Mouse (Mus musculus) MEL (cell line): ENCODE measurements at regions not wholly inside any gene's neighbourhood (a gene's known extent, or its start where the extent isn't known, plus 50 kb on each side); places are given as distances from the start of the nearest gene placed in this dataset.

Experiments
- DNase-seq: peaks from one replicate; pipeline ENCODE4 v3.0.0; 2011; ENCODE audit warnings: low read depth, low spot score
- H3K27ac ChIP-seq: 2 replicates; pipeline ENCODE4 v1.5.1; 2012; ENCODE audit warnings: low read depth, mild to moderate bottlenecking, control low read depth, low read length, moderate library complexity; ENCODE audit not compliant: control insufficient read depth
- H3K27me3 ChIP-seq, 2 experiments: fragments of 150-350 bp in 1 of 2; sonication (generic) in 1 of 2; 2 replicates each; pipeline ENCODE4 v1.6.1; 2012; ENCODE audit warnings: low read length in 2 of 2, mild to moderate bottlenecking in 2 of 2, improper control_type of control experiment in 1 of 2, moderate library complexity in 1 of 2; ENCODE audit not compliant: insufficient read depth in 2 of 2, control insufficient read depth in 1 of 2
- H3K36me3 ChIP-seq, 2 experiments: 2 replicates each; pipeline ENCODE4 v1.6.1; 2012 to 2014; ENCODE audit warnings: low read length in 2 of 2, improper control_type of control experiment in 1 of 2, inconsistent platforms in 1 of 2, mild to moderate bottlenecking in 1 of 2; ENCODE audit not compliant: insufficient read depth in 2 of 2, control insufficient read depth in 1 of 2
- H3K4me1 ChIP-seq, 2 experiments: fragments of 150-350 bp in 1 of 2; sonication (generic) in 1 of 2; 2 replicates each; pipeline ENCODE4 v1.6.1; 2012; ENCODE audit warnings: low read length in 2 of 2, improper control_type of control experiment in 1 of 2, mild to moderate bottlenecking in 1 of 2; ENCODE audit not compliant: insufficient read depth in 2 of 2, control insufficient read depth in 1 of 2
- H3K4me3 ChIP-seq, 2 experiments: fragments of 150-350 bp in 1 of 2; sonication (generic) in 1 of 2; 2 replicates each; pipeline ENCODE4 v1.5.1; 2012; ENCODE audit warnings: low read depth in 2 of 2, low read length in 2 of 2, mild to moderate bottlenecking in 2 of 2, moderate library complexity in 2 of 2, control low read depth in 1 of 2, improper control_type of control experiment in 1 of 2; ENCODE audit not compliant: control insufficient read depth in 1 of 2, insufficient read depth in 1 of 2
- H3K79me2 ChIP-seq: 2 replicates; pipeline ENCODE4 v1.6.1; 2012; ENCODE audit warnings: mild to moderate bottlenecking, low read length, moderate library complexity; ENCODE audit not compliant: control insufficient read depth, poor library complexity, insufficient read depth
- H3K9ac ChIP-seq: 2 replicates; pipeline ENCODE4 v1.6.1; 2012; ENCODE audit warnings: low read depth, mild to moderate bottlenecking, control low read depth, low read length, moderate library complexity; ENCODE audit not compliant: control insufficient read depth, poor library complexity, severe bottlenecking
- H3K9me3 ChIP-seq: fragments of 150-350 bp; sonication (generic); replicated peaks from 2 replicates; pipeline ENCODE4 v1.6.1; 2012; ENCODE audit warnings: mild to moderate bottlenecking, low read length, improper control_type of control experiment, moderate library complexity; ENCODE audit not compliant: insufficient read depth
- CHD1 ChIP-seq: IDR thresholded peaks from 2 replicates; pipeline ENCODE4 v1.6.1; 2012; ENCODE audit warnings: low read depth, mild to moderate bottlenecking, inconsistent platforms, low read length, improper control_type of control experiment
- CTCF ChIP-seq, 3 experiments: IDR thresholded peaks in 2 of 3; conservative IDR thresholded peaks in 1 of 3; 2 replicates each; pipeline ENCODE4 v1.5.1; 2011 to 2012; ENCODE audit warnings: low read length in 3 of 3, low read depth in 2 of 3, mild to moderate bottlenecking in 2 of 3, improper control_type of control experiment in 1 of 3, inconsistent platforms in 1 of 3, mixed read lengths in 1 of 3, moderate library complexity in 1 of 3; ENCODE audit not compliant: control insufficient read depth in 1 of 3, insufficient read depth in 1 of 3, poor library complexity in 1 of 3, severe bottlenecking in 1 of 3
- E2F4 ChIP-seq: IDR thresholded peaks from 2 replicates; pipeline ENCODE4 v1.6.1; 2011; ENCODE audit warnings: low read depth, low read length, improper control_type of control experiment, borderline replicate concordance
- EP300 ChIP-seq, 2 experiments: IDR thresholded peaks; 2 replicates each; pipeline ENCODE4 v1.6.1; 2011; ENCODE audit warnings: improper control_type of control experiment in 2 of 2, low read length in 2 of 2, low read depth in 1 of 2, mild to moderate bottlenecking in 1 of 2
- GABPA ChIP-seq: IDR thresholded peaks from 2 replicates; pipeline ENCODE4 v1.6.1; 2012; ENCODE audit warnings: low read depth, mild to moderate bottlenecking, inconsistent platforms, low read length, improper control_type of control experiment, moderate library complexity
- GATA1 ChIP-seq: IDR thresholded peaks from 2 replicates; pipeline ENCODE4 v1.6.1; 2011; ENCODE audit warnings: low read depth, low read length, improper control_type of control experiment
- HCFC1 ChIP-seq: IDR thresholded peaks from 2 replicates; pipeline ENCODE4 v1.6.1; 2012; ENCODE audit warnings: low read depth, mild to moderate bottlenecking, inconsistent platforms, low read length, improper control_type of control experiment, moderate library complexity
- MAFK ChIP-seq: IDR thresholded peaks from 2 replicates; pipeline ENCODE4 v1.6.1; 2011; ENCODE audit warnings: low read depth, mild to moderate bottlenecking, low read length, improper control_type of control experiment, borderline replicate concordance
- MAZ ChIP-seq: IDR thresholded peaks from 2 replicates; pipeline ENCODE4 v1.6.1; 2012; ENCODE audit warnings: low read depth, mild to moderate bottlenecking, inconsistent platforms, low read length, improper control_type of control experiment
- MXI1 ChIP-seq: IDR thresholded peaks from 2 replicates; pipeline ENCODE4 v1.6.1; 2011; ENCODE audit warnings: mild to moderate bottlenecking, low read depth, low read length, improper control_type of control experiment
- NELFE ChIP-seq: IDR thresholded peaks from 2 replicates; pipeline ENCODE4 v1.6.1; 2011; ENCODE audit warnings: low read depth, low read length, improper control_type of control experiment
- NRF1 ChIP-seq: IDR thresholded peaks from 2 replicates; pipeline ENCODE4 v1.6.1; 2014; ENCODE audit warnings: low read depth, mild to moderate bottlenecking, inconsistent platforms, low read length, improper control_type of control experiment, moderate library complexity; ENCODE audit not compliant: poor library complexity, insufficient read depth, severe bottlenecking
- POLR2A ChIP-seq, 2 experiments: IDR thresholded peaks; 2 replicates each; pipeline ENCODE4 v1.6.1; 2011 to 2012; ENCODE audit warnings: low read length in 2 of 2, mild to moderate bottlenecking in 2 of 2, control low read depth in 1 of 2, improper control_type of control experiment in 1 of 2, low read depth in 1 of 2, moderate library complexity in 1 of 2; ENCODE audit not compliant: control insufficient read depth in 1 of 2, insufficient read depth in 1 of 2, poor library complexity in 1 of 2
- POLR2AphosphoS2 ChIP-seq: IDR thresholded peaks from 2 replicates; pipeline ENCODE4 v1.6.1; 2011; ENCODE audit warnings: low read length, improper control_type of control experiment
- POLR2AphosphoS5 ChIP-seq: IDR thresholded peaks from 2 replicates; pipeline ENCODE4 v1.6.1; 2012; ENCODE audit warnings: low read depth, borderline replicate concordance, mild to moderate bottlenecking, inconsistent platforms, low read length, moderate library complexity, mixed read lengths
- TAL1 ChIP-seq: IDR thresholded peaks from 2 replicates; pipeline ENCODE4 v1.6.1; 2012; ENCODE audit warnings: mild to moderate bottlenecking, inconsistent platforms, low read length, moderate library complexity, mixed read lengths
- TCF12 ChIP-seq: IDR thresholded peaks from 2 replicates; pipeline ENCODE4 v1.6.1; 2014; ENCODE audit warnings: low read depth, mild to moderate bottlenecking, inconsistent platforms, low read length, improper control_type of control experiment, moderate library complexity
- UBTF ChIP-seq: IDR thresholded peaks from 2 replicates; pipeline ENCODE4 v1.6.1; 2012; ENCODE audit warnings: low read depth, mild to moderate bottlenecking, inconsistent platforms, low read length, improper control_type of control experiment, moderate library complexity, borderline replicate concordance; ENCODE audit not compliant: insufficient read depth
- ZKSCAN1 ChIP-seq: IDR thresholded peaks from 2 replicates; pipeline ENCODE4 v1.6.1; 2012; ENCODE audit warnings: low read depth, mild to moderate bottlenecking, inconsistent platforms, low read length, improper control_type of control experiment, moderate library complexity
- ZMIZ1 ChIP-seq: IDR thresholded peaks from 2 replicates; pipeline ENCODE4 v1.6.1; 2012; ENCODE audit warnings: low read depth, mild to moderate bottlenecking, inconsistent platforms, low read length, improper control_type of control experiment, moderate library complexity

GRCm38 (mm10) chr8:66586850-66587249, 75.3 kb downstream of the Tktl2 start:
- TF ChIP-seq CHD1 (no peak), GATA1 (no peak), MAFK (no peak), UBTF (no peak), MAZ (no peak), ZMIZ1 (no peak), TCF12 (no peak), NRF1 (no peak), POLR2AphosphoS5 (no peak), CTCF (IDR thresholded peaks at IDR 0.05 in 2 of 3, conservative IDR thresholded peaks at IDR 0.05 in 1 of 3; ENCODE audit: control insufficient read depth in 1 of 3, insufficient read depth in 1 of 3, low read depth in 2 of 3, low read length in 3 of 3, poor library complexity in 1 of 3, severe bottlenecking in 1 of 3) (no peak), MXI1 (no peak), GABPA (no peak), POLR2AphosphoS2 (no peak)
- Histone ChIP-seq H3K79me2 (no peaks in the 10 kb centered on the region), H3K9me3 (no peaks in the 10 kb centered on the region), H3K9ac (peak overlapping the region; percentile 47), H3K27me3 (no peaks in the 10 kb centered on the region), H3K4me1 (peaks cover 0 to 2% of the 10 kb centered on the region in 2 experiments; a peak in 1 of 4 replicates), H3K36me3 (peaks cover 0 to 3% of the 10 kb centered on the region in 2 experiments; a peak in 2 of 4 replicates), H3K27ac (no peak overlapping the region), H3K4me3 (peak overlapping the region; percentile 69 to 71)
- peak; percentile 17 for DNase-seq

- peak; percentile 4 for DNase-seq
- Histone ChIP-seq H3K9ac (no peak overlapping the region), H3K27me3 (no peaks in the 10 kb centered on the region), H3K27ac (no peak overlapping the region), H3K4me3 (peak overlapping the region; percentile 69 to 71), H3K9me3 (no peaks in the 10 kb centered on the region), H3K4me1 (peaks cover 0 to 2% of the 10 kb centered on the region in 2 experiments; a peak in 1 of 4 replicates), H3K79me2 (no peaks in the 10 kb centered on the region), H3K36me3 (peaks cover 0 to 3% of the 10 kb centered on the region in 2 experiments; a peak in 2 of 4 replicates)
- no peak for TF ChIP-seq NELFE
- no peak for TF ChIP-seq NRF1
- TF ChIP-seq POLR2A (IDR thresholded peaks at IDR 0.05; ENCODE audit: control insufficient read depth in 1 of 2, insufficient read depth in 1 of 2, low read depth in 1 of 2, low read length in 2 of 2, poor library complexity in 1 of 2) = no peak
- no peak for TF ChIP-seq POLR2AphosphoS5
- TF ChIP-seq GATA1 = no peak
- no peak for TF ChIP-seq MXI1
- no peak for TF ChIP-seq E2F4
- no peak for TF ChIP-seq CHD1
- TF ChIP-seq EP300 (IDR thresholded peaks at IDR 0.05; ENCODE audit: low read depth in 1 of 2, low read length in 2 of 2) = no peak
- no peak for TF ChIP-seq HCFC1
- no peak for TF ChIP-seq ZKSCAN1
- TF ChIP-seq TCF12 = no peak
- no peak for TF ChIP-seq TAL1
- TF ChIP-seq CTCF (IDR thresholded peaks at IDR 0.05 in 2 of 3, conservative IDR thresholded peaks at IDR 0.05 in 1 of 3; ENCODE audit: control insufficient read depth in 1 of 3, insufficient read depth in 1 of 3, low read depth in 2 of 3, low read length in 3 of 3, poor library complexity in 1 of 3, severe bottlenecking in 1 of 3) = no peak
Observed at GRCm38 (mm10) chr8:66587272-66587671, 75.7 kb downstream of the Tktl2 start.
